Mouse (Mus musculus) midbrain, embryonic 16.5 days (tissue): ENCODE measurements at regions not wholly inside any gene's neighbourhood (a gene's known extent, or its start where the extent isn't known, plus 50 kb on each side); places are given as distances from the start of the nearest gene placed in this dataset.
"Not testable (repeated sequence)": the region's sequence is repeated elsewhere in the genome, so short reads cannot be mapped to it uniquely, and the experiment has no call there.

ENCODE experiments used
- ATAC-seq: fragments of 200-750 bp; cut with Nextera tagmentation; 2 replicates; pipeline ENCODE4 v1.8.0; 2017; ENCODE audit warnings: moderate TSS enrichment
- H3K27ac ChIP-seq: fragments of 300-500 bp; sonication (generic); 2 replicates; pipeline ENCODE4 v1.5.1; 2014; ENCODE audit warnings: mild to moderate bottlenecking, low read length, mixed read lengths
- H3K27me3 ChIP-seq: fragments of 300-500 bp; sonication (generic); 2 replicates; pipeline ENCODE4 v1.6.1; 2014; ENCODE audit warnings: low read depth, low read length, mixed read lengths; ENCODE audit not compliant: control insufficient read depth, insufficient read depth
- H3K36me3 ChIP-seq: fragments of 300-500 bp; sonication (generic); 2 replicates; pipeline ENCODE4 v1.6.1; 2014; ENCODE audit warnings: mild to moderate bottlenecking, low read length, moderate library complexity, mixed read lengths; ENCODE audit not compliant: control insufficient read depth, insufficient read depth
- H3K4me1 ChIP-seq: fragments of 300-500 bp; sonication (generic); 2 replicates; pipeline ENCODE4 v1.6.1; 2014; ENCODE audit warnings: mild to moderate bottlenecking, low read length, mixed read lengths; ENCODE audit not compliant: control insufficient read depth, insufficient read depth
- H3K4me2 ChIP-seq: fragments of 300-500 bp; sonication (generic); 2 replicates; pipeline ENCODE4 v1.6.1; 2014; ENCODE audit warnings: mild to moderate bottlenecking, low read length, mixed read lengths
- H3K4me3 ChIP-seq: fragments of 300-500 bp; sonication (generic); 2 replicates; pipeline ENCODE4 v1.5.1; 2014; ENCODE audit warnings: low read depth, mild to moderate bottlenecking, low read length, moderate library complexity, mixed read lengths
- H3K9ac ChIP-seq: fragments of 300-500 bp; sonication (generic); 2 replicates; pipeline ENCODE4 v1.6.1; 2014; ENCODE audit warnings: low read depth, low read length, mixed read lengths
- H3K9me3 ChIP-seq: fragments of 300-500 bp; sonication (generic); replicated peaks from 2 replicates; pipeline ENCODE4 v1.6.1; 2014; ENCODE audit warnings: mild to moderate bottlenecking, low read length, mixed read lengths; ENCODE audit not compliant: control insufficient read depth, poor library complexity, severe bottlenecking
- WGBS: fragments of 180-500 bp; shearing (Covaris S2); extraction: QIAGEN DNeasy Blood & Tissue Kit; methylation state at CpG from one replicate; pipeline ENCODE4 v1.1.7; 2014; 5-methylcytosine and 5-hydroxymethylcytosine counted together

- not testable (repeated sequence) for H3K9ac ChIP-seq
Observed at GRCm38 (mm10) chr7:58458146-58458545, 197.8 kb upstream of the Atp10a start.

GRCm38 (mm10) chr7:58460939-58461338 is 195.0 kb upstream of the Atp10a start:
- no peak for ATAC-seq
- Histone ChIP-seq H3K36me3 (no peaks in the 10 kb centered on the region), H3K27ac (no peak overlapping the region), H3K27me3 (no peaks in the 10 kb centered on the region), H3K4me3 (no peak overlapping the region), H3K4me2 (no peak overlapping the region), H3K4me1 (no peaks in the 10 kb centered on the region), H3K9ac (no peak overlapping the region), H3K9me3 (no peaks in the 10 kb centered on the region)
- 87% methylated on average over 2 of the region's 2 CpGs for WGBS

More at GRCm38 (mm10) chr7:58458146-58458545, 197.8 kb upstream of the Atp10a start:
- 100% methylated on average over 3 of the region's 3 CpGs for WGBS
- H3K4me2 ChIP-seq, ATAC-seq, H3K36me3 ChIP-seq, H3K27ac ChIP-seq, H3K4me3 ChIP-seq, H3K9me3 ChIP-seq, H3K27me3 ChIP-seq, H3K4me1 ChIP-seq: not testable (repeated sequence)

- Histone ChIP-seq H3K36me3 (no peaks in the 10 kb centered on the region), H3K27me3 (no peaks in the 10 kb centered on the region), H3K9me3 (no peaks in the 10 kb centered on the region), H3K9ac (no peak overlapping the region), H3K4me1 (no peaks in the 10 kb centered on the region), H3K4me3 (no peak overlapping the region), H3K27ac (no peak overlapping the region), H3K4me2 (no peak overlapping the region)
- peak; percentile 85 for ATAC-seq
- WGBS: 42% methylated on average over 3 of the region's 3 CpGs
Observed at GRCm38 (mm10) chr7:58473150-58473549, 182.8 kb upstream of the Atp10a start.

DNA sequence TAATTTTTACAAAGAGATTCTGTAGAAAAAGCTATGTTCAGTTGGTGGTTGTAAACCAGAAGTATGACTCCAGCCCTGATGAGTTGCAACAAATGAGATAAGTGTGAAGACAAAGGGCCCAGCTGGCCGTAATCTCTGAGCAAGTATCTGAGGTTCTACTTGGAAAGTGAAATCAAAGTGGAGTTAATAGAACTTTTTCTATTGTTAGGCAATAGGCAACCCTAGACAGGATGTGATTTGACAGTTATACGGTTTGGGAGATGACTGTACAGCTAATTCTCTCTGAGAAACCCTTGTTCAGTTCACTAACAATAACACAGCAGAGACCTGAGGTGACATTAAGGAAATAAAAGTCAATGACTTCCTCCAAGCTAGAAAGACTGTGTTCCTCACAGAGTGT is 180.8 kb upstream of the Atp10a start:
- no peak for ATAC-seq
- H3K4me3 ChIP-seq: no peak overlapping the region
- H3K9me3 ChIP-seq: no peaks in the 10 kb centered on the region
- no peak overlapping the region for H3K27ac ChIP-seq
- no peaks in the 10 kb centered on the region for H3K36me3 ChIP-seq
- H3K9ac ChIP-seq: no peak overlapping the region
- no peaks in the 10 kb centered on the region for H3K27me3 ChIP-seq
- no peaks in the 10 kb centered on the region for H3K4me1 ChIP-seq
- H3K4me2 ChIP-seq: no peak overlapping the region
- 88% methylated on average over 2 of the region's 2 CpGs for WGBS

- no peak overlapping the region for H3K4me2 ChIP-seq
- 15% methylated on average over 2 of the region's 2 CpGs for WGBS
- peak overlapping the region; percentile 78 for H3K27ac ChIP-seq
- no peaks in the 10 kb centered on the region for H3K36me3 ChIP-seq
- peak; percentile 93 for ATAC-seq
- H3K4me3 ChIP-seq: no peak overlapping the region
- H3K27me3 ChIP-seq: no peaks in the 10 kb centered on the region
- no peak overlapping the region for H3K9ac ChIP-seq
- H3K9me3 ChIP-seq: no peaks in the 10 kb centered on the region
- H3K4me1 ChIP-seq: peaks cover 13% of the 10 kb centered on the region
Observed at GRCm38 (mm10) chr7:58488250-58488649, 167.7 kb upstream of the Atp10a start.
